Mouse (Mus musculus): ENCODE data around the gene Ttbk2.
A peak's percentile ranks its signal among the peaks of the same experiment; 100 is the strongest.

Ttbk2 gene

DNA sequence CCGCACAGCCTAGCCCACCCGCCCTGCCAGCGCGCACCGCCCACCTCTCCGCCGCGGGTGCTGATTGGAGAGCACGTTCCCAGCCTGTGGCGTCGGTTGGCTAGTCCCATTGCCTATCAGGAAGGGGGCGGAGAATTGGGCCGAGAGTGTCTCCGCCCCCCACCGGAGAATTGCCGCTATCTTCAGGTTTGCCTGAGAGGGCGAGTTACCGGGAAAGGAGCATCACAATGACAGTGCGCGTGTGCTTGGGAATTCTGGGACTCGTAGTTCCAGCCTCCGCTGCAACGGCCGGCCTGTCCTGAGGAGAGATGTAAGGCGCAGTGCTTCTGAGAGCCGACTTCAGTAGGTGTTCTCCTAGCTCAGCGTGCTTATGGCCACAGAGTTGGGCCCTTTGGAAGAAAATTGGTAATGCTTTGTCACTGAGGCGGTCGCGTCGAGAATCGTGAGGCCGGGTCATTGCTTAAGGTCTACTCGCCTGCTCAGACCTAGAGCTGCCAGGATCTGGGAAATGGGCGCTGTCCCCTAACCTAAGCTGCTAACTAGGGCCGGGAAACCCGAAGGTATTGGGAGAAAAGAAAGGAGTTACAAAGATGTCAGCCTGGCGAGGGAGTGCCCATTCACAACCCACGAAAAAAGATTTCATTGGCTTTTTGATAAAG, at the start of gene Ttbk2:
Ttbk2 (minus strand) TSS at position 181 of the 659 bp plus-strand sequence.
- DNase-seq, result peak; percentile 99

DNA sequence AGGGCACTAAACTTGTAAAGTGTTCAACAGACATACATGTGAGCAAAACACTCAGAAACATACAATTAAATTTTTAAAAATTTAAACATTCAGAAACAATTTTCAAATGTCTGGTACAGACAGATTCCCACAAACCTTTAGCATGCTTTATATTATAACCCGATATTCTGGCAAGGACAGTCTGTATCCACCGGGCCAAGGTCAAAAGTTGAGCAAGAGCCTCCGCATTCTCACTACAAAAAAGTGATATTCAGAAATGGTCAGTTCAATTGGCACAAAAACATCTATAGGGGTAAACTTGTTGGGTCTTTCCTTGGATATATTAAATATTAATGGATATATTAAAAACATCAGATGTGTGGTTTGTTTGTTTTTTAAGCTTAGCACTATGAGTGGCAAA, 46.0 kb upstream of the Ttbk2 start:
- DNase-seq, result no peak

DNA sequence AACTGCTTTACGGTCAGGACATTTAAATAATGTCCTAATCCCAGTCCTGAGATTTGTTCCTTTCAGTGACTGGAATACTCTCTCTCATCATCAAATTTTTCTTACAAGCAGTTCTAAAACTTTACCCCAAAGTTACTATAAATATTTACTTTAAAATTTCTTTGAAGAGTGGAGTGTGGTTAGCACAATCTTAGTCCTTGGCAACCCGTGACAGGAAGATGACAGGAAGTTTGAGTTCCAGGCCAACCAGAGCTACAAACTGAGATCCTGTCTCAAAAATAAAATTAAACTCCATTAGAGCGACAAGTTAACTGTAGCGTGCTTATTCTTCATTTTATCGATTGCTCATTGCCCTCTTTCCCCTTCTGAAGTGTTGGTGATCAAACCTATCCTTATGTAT, 37.2 kb upstream of the Ttbk2 start:
- no peak for DNase-seq

DNA sequence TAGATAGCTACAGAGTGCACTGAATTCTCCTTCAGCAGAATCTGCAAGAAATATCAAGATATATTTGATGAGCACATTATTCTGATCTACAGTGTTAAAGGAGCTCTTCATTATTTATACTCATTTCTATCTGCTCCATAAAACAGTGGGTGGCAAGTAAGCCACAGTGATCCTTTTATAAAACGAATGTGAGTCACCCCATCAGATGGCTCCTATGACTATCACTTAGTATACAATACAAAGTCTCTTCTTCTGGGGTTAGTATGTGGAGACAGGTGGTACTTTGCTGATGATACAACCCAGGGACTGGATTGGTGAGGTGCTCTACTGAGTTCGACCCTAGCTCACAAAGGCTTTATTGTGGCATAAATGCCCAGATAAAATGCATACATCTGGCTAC, 22.8 kb upstream of the Ttbk2 start:
- no peak for DNase-seq

DNA sequence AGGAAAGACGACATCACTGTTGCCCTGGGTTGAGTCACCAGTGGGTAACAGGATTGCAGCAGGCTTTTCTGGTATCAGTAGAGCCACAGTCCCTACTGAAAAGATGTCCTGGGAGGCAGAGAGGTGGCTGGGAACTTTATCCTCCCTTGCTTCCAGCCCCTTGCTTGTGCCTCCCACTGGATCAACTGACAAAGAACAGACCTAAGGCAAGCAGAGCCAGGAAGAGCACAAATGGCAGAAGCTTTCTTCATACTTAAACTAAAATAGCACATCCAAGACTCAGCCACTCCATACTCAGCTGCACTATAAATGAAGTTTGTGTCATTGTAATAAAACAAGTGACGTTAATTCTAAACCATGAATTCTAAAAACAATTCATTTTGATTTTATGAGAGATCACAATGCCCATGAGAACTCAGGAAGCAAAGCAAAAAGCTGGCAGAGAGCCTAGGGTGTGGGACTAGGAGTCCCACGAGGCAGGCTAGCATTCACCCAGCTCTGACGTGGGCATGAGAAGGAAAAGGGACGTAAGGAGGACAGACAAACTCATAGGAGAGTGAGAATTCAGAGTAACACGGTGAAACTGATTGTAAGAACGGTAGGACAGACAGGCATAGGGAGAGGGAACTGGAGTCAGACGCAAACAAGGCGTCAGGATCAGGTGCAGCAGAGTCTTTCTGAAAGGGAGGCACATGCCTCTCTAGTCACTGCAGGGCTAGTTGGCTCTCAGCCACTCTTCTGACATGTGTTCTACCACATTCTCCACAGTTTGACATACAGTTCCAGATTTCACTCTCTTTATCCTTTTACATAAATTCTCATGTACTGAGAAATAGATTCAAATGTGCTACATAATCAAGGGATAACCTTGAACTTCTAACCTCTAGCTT, 21.3 kb upstream of the Ttbk2 start:
- no peak for DNase-seq

DNA sequence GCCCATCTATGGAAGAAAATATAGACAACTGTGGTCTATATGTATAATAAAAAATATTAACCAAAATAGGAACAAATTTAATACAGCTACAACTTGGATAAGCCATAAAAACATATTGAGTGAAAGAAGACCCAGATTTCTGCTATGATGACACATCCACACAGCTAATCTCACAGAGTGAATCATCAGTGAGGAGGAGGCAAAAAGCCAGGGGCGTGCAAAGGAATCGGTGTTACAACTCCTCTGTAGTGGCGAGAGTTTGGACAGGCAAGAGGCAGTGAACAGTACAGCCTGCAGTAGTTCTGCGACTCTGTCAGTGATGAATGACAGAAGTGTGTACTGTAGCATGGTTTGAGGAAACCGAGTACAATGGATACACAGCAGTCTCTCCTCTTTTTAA, 16.9 kb upstream of the Ttbk2 start:
- DNase-seq, result no peak

DNA sequence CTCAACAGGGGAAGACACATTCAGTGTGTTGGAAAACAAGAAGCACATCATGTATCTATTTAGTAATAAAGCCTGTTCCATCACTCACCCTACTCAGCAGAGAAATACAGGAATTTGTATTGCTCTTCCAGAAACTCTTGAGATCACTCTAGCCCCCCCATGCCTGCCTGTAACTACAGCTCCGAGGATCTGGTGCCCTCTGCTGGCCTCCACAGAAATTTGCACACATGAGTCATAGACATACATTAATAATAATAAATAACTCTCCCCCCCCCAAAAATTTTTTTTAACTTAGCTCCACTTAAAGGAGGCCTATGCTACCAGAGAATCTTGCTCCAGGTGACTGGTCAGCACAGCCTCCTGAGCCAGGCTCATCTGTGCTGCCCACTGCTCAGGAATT, 16.2 kb upstream of the Ttbk2 start:
- DNase-seq, result peak; percentile 31

DNA sequence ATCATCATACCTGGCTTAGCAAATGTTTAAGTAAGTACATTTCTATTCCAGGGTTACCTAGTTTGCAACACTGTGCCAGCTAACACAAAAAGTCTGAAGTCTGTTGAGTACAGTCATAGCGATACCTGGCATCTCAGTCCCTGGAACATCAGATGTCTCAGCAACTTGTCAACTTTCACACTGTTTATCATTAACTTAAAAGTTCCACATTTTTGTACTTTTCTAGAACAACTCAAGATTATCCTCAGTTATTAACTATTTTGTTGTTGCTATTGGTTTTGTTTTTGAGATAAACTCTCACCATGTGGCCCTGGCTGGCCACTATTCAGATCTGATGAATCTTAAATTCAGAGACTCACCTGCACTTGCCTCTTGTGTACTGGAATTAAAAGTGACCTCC, 13.0 kb upstream of the Ttbk2 start:
- no peak for DNase-seq

DNA sequence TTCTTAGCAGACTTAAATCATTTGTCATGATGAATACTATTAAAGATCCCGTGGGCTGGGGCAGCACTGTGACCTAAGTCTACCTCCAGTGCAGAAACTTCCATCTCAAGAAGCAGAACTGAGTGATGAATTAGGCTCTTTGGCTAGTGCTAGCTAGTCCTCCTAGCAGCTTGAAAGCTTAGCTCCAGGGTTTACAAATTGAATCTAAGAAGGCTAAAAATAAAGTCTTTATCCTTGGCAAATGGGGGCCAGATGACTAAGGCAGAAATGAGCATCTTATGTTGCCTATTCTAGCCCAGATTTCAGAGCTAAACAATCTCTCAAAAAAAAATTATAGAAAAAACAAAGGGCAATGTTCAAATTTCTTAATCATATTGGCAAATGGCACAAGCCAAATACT, 10.3 kb upstream of the Ttbk2 start:
- no peak for DNase-seq

DNA sequence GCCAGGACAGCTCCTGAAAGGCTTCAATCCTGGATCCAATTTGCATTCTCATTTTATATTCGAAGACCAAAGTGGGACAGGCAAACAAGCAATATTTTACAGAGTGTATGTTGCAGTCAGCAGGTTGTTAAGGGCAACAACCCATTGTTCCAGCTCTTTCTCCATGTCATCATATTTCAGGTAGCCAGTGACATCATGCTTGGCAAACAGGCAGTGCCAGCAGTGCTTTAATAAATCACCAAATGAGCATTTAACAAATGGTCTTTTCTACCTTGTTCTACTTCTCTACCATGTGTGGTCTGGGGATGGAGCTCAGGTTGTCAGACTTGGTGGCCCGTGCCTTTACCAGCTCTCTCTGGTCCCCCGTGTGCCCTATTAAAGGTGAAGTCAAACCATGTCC, 7.7 kb upstream of the Ttbk2 start:
- DNase-seq, result no peak

DNA sequence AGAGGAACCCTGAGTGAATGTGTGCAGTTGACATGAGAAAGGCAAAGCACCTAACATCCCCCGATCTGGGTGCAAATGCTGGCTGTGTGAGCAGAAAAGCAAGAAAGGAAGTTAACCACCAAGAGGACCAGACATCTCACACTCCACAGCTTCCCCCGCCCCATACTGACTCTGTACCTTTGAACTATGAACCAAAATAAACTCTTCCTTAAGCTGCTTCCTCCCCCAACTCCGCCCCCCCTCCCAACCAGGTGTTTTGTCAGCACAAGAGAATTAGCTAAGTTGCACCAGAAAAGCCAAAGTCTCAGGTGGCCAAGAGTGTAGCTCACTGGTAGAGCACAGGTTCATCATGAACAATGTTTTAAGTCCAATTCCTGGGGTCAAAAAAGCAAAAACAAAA, 2.7 kb upstream of the Ttbk2 start:
- DNase-seq, result no peak

DNA sequence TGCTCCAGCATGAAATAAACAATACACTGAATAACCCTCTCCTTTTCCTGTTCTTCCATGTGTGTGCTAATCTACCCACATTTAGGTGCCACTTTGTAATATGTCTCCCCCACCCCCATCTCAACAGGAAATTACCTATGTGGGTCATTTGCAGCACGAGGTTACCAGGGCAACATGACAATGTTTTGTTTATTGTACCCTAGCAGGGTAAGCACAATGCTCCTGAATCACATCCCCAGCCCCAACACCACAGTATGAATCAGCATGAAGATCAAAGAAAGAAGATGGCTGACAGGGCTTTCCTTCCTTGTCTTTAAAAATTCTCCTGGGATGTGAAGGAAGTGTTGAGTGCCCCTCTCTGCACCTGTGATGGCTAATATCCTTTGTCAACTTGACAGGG, 2.2 kb upstream of the Ttbk2 start:
- no peak for DNase-seq

DNA sequence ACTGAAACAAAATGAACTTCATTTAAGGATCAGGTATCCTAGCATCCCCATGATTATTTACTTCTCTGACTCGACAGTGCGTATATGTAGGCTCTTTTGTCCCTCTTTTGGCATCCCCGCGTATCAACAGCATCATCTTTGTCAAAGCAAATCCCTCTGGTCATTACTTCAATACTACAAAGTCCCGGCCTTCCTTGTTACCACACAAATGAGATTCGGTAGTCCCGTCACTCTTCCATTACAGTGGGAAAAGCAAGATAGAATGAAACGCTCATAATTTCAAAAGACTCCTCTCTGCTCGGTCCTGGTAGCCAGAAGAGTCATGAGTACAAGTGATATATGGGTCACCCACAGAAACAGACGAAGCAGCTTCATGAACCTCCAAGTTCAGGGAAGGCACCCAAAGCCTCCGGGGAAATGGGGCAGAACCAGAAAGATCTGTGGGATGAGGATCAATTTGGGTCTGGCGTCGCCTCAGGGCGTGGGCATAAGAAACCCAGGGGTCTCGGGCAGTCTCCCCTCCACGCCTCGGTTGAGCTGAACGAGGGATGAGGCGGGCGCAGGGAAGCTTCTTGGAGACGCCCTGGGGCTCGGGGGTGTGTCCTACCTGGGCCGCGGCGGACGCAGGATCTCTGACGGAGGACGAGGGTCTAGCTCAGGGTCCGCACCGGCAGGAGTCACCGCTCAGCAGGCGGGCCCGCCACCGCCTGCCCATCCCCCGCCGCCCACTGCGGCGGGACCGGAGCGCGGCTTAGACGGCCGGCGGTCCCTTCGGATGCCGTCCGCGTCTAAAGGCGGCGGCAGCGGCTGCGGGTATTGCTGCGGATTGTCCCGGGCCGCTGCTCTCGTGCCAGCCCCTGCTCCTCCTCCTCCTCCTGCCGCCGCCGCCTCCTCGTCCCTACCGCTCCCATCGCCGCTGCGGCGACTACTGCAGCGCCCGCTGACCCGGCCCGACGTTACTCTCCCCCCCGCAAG, 668 bp downstream of the Ttbk2 start, which contains the start of gene Cdan1:
Cdan1 (minus strand) TSS at position 680 of the 975 bp plus-strand sequence.
- peak; percentile 61 for DNase-seq

DNA sequence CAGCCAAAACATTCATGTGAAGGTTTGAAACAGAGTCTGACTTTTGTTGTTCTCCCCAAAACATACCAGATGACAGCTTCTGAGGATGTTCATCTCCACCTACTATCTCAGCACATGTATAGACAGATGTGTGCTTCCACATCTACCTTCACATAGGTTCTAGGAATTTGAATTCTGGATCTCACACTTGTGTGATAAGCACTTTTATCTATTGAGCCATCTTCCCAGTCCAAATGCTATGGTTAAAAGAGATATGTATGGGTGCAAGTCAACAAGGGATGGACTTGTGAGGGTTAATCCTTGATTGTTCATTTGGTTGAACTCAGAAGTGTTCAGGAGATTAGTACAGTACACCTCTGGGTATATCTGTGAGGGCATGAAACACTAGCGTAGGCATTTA, 5.1 kb downstream of the Ttbk2 start:
- no peak for DNase-seq

DNA sequence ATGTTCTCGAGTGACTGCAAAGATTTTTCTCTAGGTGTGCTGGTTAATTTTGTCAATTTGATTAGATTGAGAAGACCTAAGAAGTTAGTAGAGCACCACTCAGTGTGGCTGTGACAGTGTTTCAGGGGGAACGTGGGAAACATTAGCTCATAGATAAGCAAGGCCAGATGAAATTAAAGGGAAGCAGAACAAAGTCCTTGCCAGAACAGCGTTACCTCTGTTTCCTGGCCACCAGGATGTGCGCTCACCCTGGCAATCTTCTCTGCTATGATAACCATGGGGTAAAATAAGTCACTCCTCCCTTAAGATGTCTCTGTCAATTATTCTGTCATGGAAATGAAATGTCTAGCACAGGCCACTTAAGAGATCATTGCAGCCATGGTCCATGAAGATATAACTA, 6.4 kb downstream of the Ttbk2 start:
- DNase-seq, result no peak

DNA sequence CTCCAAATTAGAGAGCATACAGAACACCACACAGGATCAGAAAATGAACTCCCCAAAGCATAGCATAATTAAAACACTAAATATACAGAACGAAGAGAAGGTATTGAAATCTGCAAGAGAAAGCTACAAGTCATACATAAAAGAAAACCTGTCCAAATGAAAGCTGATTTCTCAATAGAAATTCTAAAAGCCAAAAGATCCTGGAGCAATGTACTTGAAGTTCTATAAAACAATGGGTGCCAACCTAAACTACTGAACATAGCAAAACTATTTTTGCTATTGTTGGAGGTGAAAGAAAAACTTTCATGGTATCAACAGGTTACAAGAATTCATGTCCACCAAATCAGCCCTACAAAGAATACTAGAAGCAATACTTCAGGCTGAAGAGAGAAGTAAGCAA, 9.2 kb downstream of the Ttbk2 start:
- DNase-seq, result no peak

DNA sequence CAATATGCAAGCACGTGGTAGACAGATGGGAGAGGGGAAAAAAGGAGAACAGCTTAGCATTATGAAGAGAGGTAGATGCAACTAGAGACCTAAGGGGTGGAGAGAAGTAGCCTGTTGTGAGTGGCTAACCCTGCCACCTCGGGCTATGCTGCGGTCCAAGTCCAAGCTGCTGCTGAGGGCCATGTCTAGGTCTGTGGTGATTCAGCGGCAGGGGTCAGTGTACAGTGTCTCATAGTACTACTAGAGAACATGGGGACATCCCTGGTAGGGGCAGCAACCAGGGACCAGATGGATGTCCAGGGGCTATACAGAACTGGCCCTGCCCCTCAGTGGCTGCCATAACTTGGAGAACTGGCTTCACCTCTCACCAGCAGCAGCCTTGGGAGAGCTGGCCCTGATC, 15.2 kb downstream of the Ttbk2 start:
- DNase-seq, result no peak

DNA sequence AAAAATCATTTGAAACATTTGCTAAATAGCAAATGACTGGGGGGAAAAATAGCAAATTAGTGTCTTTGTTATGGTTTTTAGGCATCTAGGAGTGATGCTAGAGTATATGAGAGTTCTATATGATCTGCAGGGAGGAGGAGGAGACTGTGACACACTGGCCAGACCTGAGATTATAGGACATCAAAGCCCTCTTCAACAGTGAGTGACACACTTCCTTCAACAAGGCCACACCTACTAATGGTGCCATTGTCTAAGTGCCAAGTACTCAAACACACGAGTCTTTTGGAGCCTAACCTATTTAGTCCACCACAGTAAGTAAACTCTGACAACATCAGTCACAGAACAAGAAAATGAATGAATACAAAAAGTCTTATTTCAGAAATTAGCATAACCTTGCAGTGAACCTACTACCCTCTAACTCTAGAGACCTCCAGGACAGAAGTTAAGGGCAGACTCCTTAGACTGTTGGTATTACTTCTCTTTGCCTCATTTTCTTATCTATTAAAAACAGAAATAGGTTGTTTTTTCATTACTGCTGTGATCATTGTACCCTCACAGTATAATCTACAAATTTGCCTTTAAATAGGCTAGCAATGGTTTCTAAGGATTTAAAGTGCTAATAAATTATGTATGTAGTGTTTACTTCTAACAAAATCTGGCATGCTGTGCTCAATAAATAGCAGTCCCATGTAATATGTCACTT, 23.3 kb downstream of the Ttbk2 start:
- no peak for DNase-seq

DNA sequence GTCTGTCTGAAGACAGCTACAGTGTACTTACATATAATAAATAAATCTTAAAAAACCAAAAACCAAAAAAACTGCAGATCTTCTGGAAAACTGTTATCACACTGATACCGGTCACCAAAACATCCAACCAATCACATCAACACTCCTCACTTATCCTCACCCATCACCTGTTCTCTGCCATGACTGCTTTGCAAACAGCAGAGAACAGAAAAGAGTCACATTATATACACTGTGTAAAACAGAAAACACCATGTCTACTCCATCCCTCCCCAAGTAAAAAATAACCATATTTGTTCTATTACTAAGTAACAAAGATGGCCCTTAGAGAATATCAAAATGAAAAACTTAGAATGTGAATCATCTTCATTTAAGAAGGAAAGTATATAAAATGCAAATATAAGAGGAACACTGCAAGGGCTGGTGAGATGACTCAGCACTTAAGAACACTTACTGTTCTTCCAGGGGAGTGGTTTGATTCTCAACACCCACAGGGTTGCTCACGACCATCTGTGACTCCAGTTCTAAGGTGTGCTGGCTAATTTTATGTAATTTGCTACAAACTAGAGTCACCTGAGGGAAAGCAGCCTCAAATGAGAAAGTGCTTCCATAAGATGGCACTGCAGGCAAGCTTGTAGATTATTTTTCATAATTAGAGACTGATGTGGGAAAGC, 80.0 kb downstream of the Ttbk2 start:
- DNase-seq, result no peak

DNA sequence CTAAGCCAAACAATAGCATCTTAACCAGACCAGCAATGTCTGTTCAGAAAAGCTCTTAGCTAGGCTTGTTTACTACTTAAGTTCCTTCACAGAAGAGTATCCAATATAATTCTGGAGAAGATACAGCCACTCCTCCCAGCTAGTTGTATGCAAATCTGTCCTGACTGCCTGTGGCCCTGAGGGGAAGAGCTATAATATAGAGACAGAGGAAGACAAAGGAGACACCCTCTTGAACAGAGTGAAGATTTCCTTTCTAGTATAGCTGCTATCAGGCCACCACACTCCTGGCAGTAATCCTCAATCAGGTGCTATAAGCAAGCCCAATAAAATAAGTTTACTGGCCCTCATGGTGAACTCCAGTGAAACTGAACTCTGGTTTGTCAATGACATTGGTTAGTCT, 88.5 kb downstream of the Ttbk2 start:
- no peak for DNase-seq

DNA sequence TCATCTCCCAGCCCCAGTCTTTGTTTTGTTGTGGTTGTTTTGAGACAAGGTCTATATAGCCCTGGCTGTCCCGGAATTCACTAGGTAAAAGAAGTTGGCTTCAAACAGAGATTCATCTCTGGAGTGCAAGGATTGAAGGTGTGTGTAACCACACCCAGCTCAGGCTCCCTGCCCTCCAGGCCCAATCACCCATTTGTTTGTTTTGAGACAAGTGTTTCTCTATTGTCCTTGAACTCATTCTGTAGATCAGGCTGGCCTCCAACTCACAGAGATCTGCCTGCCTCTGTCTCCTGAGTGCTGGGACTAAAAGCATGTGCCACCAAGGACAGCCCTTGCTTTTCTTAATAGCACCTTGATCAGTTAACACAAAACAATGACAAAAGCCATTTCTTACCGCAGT, 102.4 kb downstream of the Ttbk2 start:
- no peak for DNase-seq

DNA sequence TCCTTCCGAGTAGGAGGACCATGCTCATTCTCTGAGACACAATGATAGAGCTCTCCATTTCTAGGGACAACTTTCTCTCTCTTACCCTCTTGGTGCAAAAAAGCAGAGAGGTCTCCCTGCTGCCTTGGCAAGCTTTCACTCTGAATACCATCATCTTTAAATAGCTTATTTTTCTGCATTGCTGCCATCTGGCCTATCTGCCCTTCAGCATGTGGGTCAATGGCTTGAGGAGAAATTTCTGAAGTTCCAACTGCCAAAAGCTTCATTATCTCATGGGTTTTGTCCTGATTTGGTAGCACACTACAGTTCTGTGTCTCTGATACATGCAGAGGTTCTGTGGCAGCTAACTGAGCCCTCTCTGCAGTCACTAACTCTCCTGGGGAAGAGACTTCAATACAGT, 104.9 kb downstream of the Ttbk2 start:
- DNase-seq, result peak; percentile 26

Measured in cerebellum, adult 8-10 months (tissue).